Mouse (Mus musculus) intestine, embryonic 16.5 days (tissue): Measurements from ENCODE around the gene Fryl. TPM values are rescaled to one million over a fixed set of nuclear protein-coding genes. Genes with fewer than 3 reads are reported as not detected.

Experiments used
- ATAC-seq: fragments of 200-750 bp; cut with Nextera tagmentation; 2 replicates; pipeline ENCODE4 v1.8.0; 2017; ENCODE audit warnings: moderate TSS enrichment, moderate library complexity
- H3K27ac ChIP-seq: fragments of 300-500 bp; sonication (generic); 2 replicates; pipeline ENCODE4 v1.5.1; 2014; ENCODE audit warnings: mild to moderate bottlenecking, low read length
- H3K27me3 ChIP-seq: fragments of 300-500 bp; sonication (generic); replicated peaks from 2 replicates; pipeline ENCODE4 v1.6.1; 2014; ENCODE audit warnings: low read length, control low read depth, mixed read lengths; ENCODE audit not compliant: control insufficient read depth, insufficient read depth
- H3K36me3 ChIP-seq: fragments of 300-500 bp; sonication (generic); 2 replicates; pipeline ENCODE4 v1.6.1; 2014; ENCODE audit warnings: low read length, control low read depth; ENCODE audit not compliant: control insufficient read depth, insufficient read depth
- H3K4me1 ChIP-seq: fragments of 300-500 bp; sonication (generic); 2 replicates; pipeline ENCODE4 v1.6.1; 2014; ENCODE audit warnings: low read length, control low read depth, mixed read lengths; ENCODE audit not compliant: control insufficient read depth, insufficient read depth
- H3K4me2 ChIP-seq: fragments of 300-500 bp; sonication (generic); 2 replicates; pipeline ENCODE4 v1.6.1; 2014; ENCODE audit warnings: low read depth, low read length, control low read depth
- H3K4me3 ChIP-seq: fragments of 300-500 bp; sonication (generic); 2 replicates; pipeline ENCODE4 v1.5.1; 2014; ENCODE audit warnings: mild to moderate bottlenecking, low read length
- H3K9ac ChIP-seq: fragments of 300-500 bp; sonication (generic); 2 replicates; pipeline ENCODE4 v1.6.1; 2014; ENCODE audit warnings: low read depth, low read length
- H3K9me3 ChIP-seq: fragments of 300-500 bp; sonication (generic); 2 replicates; pipeline ENCODE4 v1.6.1; 2016; ENCODE audit warnings: low read length, control low read depth; ENCODE audit not compliant: control insufficient read depth
- WGBS: fragments of 180-500 bp; shearing (Covaris S2); extraction: QIAGEN DNeasy Blood & Tissue Kit; methylation state at CpG from one replicate; pipeline ENCODE4 v1.1.7; 2014; 5-methylcytosine and 5-hydroxymethylcytosine counted together
- polyA plus RNA-seq: library from polyadenylated mRNA; unstranded; fragments of >200 nt; fragmentation: Nextera tagmentation; extraction: Ambion mirVana; gene quantifications from 2 replicates; pipeline ENCODE4 v1.2.1, GENCODE M21; 2015

Fryl gene
- polyA plus RNA-seq, 1 experiment from 2014 or later = 22.6 TPM

DNA sequence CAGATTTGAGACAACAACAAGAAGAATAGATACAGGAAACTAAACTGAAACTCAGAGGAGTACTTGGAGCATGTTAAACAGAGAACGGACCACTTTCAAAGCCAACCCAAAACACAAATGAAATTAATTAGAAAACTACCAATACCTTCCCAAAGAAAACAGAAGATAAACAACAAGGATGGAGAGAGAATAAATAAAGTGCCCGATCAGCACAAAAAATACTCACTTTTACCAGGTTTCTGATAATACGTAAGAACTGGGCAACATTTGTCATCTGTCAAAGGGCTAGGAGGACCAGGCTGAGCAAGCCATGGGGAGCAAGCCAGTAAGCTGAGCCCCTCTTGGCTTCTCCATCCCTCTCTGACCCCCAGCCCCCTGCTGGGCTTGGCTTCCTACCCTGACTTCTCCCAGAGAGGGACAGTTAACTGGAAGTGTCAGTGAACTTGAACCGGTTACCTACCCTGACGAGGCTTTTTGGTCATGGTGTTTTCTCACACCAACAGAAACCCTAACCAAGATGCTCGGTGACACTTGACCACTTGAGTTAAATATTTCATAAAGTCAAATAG lies 105.5 kb downstream of the Fryl start:
- no peaks in the 10 kb centered on the region for H3K36me3 ChIP-seq
- H3K4me2 ChIP-seq = no peak overlapping the region
- H3K9ac ChIP-seq = no peak overlapping the region
- ATAC-seq = no peak
- no peak overlapping the region for H3K27ac ChIP-seq
- H3K4me1 ChIP-seq = peaks cover 2% of the 10 kb centered on the region; the same call in 1 of the 2 replicates
- H3K9me3 ChIP-seq = no peaks in the 10 kb centered on the region
- no peak overlapping the region for H3K4me3 ChIP-seq
- WGBS = 89% methylated on average over 6 of the region's 6 CpGs
- H3K27me3 ChIP-seq = no peaks in the 10 kb centered on the region

DNA sequence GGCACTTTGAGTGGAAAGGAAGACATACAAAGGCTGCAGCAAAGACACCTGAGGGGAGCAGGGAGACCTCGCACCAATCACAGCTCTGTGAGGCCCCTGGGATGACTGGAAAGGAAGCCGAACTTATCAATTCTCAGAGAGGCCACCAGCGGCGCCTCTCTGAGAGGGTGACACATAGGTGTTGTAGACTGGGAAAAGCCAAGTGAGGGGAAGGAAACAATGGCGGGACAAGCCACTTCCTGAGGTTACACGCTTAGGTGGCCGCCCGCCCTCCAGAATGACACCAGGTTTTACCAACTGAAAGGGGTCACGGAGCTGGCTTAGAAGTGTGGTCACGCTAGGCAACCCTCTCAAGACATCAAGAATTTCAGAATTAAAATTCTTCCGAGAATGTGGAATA lies 111.4 kb downstream of the Fryl start:
- no peaks in the 10 kb centered on the region for H3K36me3 ChIP-seq
- H3K27ac ChIP-seq = no peak overlapping the region
- WGBS = 90% methylated on average over 11 of the region's 11 CpGs
- H3K4me1 ChIP-seq = no peaks in the 10 kb centered on the region
- ATAC-seq = no peak
- H3K27me3 ChIP-seq = no peaks in the 10 kb centered on the region
- H3K9me3 ChIP-seq = no peaks in the 10 kb centered on the region
- no peak overlapping the region for H3K4me2 ChIP-seq
- H3K9ac ChIP-seq = no peak overlapping the region
- no peak overlapping the region for H3K4me3 ChIP-seq

DNA sequence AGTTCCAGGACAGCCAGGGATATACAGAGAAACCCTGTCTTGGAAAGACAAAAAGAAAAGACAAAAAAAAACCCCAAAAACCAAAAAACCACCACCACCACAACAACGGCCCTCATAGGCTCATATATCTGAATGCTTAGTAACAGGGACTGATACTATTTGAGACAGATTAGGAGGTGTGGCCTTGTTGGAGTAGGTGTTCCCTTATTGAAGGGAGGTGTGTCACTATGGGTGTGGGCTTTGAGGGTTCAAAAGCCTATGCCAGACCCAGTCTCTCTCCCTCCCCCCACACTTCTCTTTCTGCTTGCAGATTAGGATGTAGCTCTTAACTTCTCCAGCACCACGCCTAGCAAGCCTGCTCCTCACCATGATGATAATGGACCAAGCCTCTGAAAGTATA lies 114.7 kb downstream of the Fryl start:
- WGBS = 92% methylated on average over 2 of the region's 2 CpGs
- H3K4me3 ChIP-seq = no peak overlapping the region
- ATAC-seq = no peak
- H3K4me1 ChIP-seq = no peaks in the 10 kb centered on the region
- H3K27ac ChIP-seq = no peak overlapping the region
- H3K9ac ChIP-seq = no peak overlapping the region
- H3K27me3 ChIP-seq = no peaks in the 10 kb centered on the region
- H3K36me3 ChIP-seq = no peaks in the 10 kb centered on the region
- H3K4me2 ChIP-seq = no peak overlapping the region
- H3K9me3 ChIP-seq = no peaks in the 10 kb centered on the region

DNA sequence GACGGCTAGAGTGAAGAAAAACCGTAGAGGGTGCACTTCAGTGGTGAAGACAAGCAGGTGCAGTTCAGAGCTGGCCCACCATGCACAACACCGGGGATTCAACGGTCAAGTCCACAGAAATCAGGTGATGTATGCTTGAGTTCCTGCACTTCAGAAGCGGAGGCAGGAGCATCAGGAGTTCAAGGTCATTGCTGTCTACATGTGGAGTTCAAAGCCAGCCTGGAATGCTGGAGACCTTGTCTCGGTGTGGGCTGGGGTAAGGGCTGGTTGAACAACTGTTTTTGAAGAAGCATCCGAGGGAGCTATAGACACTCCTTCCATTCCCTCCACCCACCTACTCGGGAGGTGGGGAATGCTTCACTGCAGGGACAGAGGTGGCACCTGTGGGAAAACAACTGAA lies 115.3 kb downstream of the Fryl start:
- ATAC-seq = no peak
- no peaks in the 10 kb centered on the region for H3K4me1 ChIP-seq
- H3K9me3 ChIP-seq = no peaks in the 10 kb centered on the region
- no peak overlapping the region for H3K4me2 ChIP-seq
- WGBS = 88% methylated on average over 8 of the region's 8 CpGs
- H3K36me3 ChIP-seq = no peaks in the 10 kb centered on the region
- H3K9ac ChIP-seq = no peak overlapping the region
- no peaks in the 10 kb centered on the region for H3K27me3 ChIP-seq
- no peak overlapping the region for H3K4me3 ChIP-seq
- H3K27ac ChIP-seq = no peak overlapping the region

DNA sequence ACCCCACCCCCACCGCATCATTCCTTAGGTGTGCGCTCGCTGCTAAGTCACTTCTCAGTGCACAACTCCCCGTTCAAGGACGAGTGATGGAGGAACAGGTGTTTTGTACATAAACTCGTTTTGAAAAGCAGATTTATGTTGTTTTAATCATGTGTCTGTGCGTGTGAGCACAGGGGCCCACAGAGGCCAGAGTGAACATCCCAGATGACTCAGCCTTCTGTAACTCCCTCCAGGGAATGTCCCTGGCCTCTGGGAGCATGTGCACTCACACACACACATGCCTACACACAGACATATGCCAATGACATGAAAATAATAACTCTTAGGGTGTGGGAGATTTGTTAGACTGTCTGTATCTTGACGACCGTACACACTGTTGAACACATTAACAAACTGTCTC lies 118.9 kb downstream of the Fryl start:
- H3K36me3 ChIP-seq = no peaks in the 10 kb centered on the region
- H3K27me3 ChIP-seq = no peaks in the 10 kb centered on the region
- H3K4me2 ChIP-seq = no peak overlapping the region
- peaks cover 3% of the 10 kb centered on the region; the same call in 1 of the 2 replicates for H3K4me1 ChIP-seq
- no peak overlapping the region for H3K9ac ChIP-seq
- H3K9me3 ChIP-seq = no peaks in the 10 kb centered on the region
- no peak overlapping the region for H3K27ac ChIP-seq
- WGBS = 50% methylated on average over 9 of the region's 9 CpGs
- ATAC-seq = no peak
- H3K4me3 ChIP-seq = no peak overlapping the region

DNA sequence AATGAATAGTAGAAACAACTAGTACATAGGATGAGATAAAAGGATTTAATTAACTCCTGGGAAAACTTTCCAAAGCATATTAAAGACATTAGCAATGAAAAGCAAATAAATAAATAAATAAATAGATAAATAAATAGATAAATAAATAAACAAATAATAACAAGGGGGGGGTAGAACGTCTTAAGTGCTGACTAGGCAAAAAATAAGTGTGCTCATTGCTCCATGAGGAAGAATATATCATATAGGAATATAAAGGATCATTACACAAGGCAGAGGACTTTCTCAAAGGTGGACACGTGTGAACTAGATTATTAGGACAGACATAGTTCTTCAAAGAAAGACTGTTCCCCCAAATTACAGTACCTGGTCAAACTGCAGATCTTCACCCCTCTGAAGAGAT lies 120.5 kb downstream of the Fryl start:
- no peaks in the 10 kb centered on the region for H3K27me3 ChIP-seq
- H3K4me1 ChIP-seq = peaks cover 3% of the 10 kb centered on the region; the same call in 1 of the 2 replicates
- H3K9ac ChIP-seq = no peak overlapping the region
- H3K36me3 ChIP-seq = no peaks in the 10 kb centered on the region
- H3K4me2 ChIP-seq = no peak overlapping the region
- WGBS = 83% methylated on average over 2 of the region's 2 CpGs
- H3K4me3 ChIP-seq = no peak overlapping the region
- no peak overlapping the region for H3K27ac ChIP-seq
- H3K9me3 ChIP-seq = no peaks in the 10 kb centered on the region
- ATAC-seq = no peak

DNA sequence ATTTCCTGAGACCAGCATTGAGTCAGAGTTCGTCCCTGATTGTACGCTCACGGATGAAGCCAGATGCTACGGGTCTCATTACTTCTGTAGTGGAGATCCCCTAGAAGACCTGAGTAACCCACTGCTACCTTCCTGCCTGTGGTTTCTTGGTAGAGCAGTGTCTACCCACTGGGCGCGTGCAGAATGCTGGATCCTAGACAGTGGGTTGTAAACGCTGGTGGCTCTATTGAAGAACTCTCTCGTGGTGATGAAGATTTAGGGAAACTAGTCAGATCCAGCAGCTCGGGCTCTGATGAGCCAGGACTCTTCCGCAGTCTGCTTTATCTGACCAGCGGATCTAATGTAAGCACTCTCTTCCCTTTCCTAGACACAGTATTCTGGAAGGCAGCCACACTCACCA lies 121.3 kb downstream of the Fryl start:
- WGBS = 71% methylated on average over 11 of the region's 11 CpGs

DNA sequence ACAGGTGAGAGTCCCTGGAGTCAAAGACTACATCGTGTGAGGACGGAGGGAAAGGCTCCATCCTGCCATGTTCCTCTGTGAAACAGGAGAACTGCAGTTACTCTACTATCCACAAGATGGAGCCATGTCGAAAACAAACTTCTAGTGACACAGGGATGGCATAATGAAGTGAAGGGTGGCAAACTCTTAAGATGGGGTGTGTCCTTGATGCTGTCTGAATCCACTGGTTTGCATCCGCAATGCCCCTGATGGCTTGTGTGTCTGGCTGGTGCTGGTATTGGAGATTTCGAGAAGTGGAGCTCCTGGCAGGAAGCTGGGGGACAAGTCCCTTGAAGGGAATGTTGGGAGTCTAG lies 122.6 kb downstream of the Fryl start:
- peaks cover 3% of the 10 kb centered on the region; the same call in 1 of the 2 replicates for H3K4me1 ChIP-seq
- H3K9me3 ChIP-seq = no peaks in the 10 kb centered on the region
- WGBS = 45% methylated on average over 5 of the region's 5 CpGs
- ATAC-seq = peak; percentile 38
- H3K36me3 ChIP-seq = 0 out of 2 replicates have a peak, but pooled peaks cover 2% of the 10 kb centered on the region
- no peaks in the 10 kb centered on the region for H3K27me3 ChIP-seq
- no peak overlapping the region for H3K9ac ChIP-seq
- H3K4me3 ChIP-seq = no peak overlapping the region
- H3K27ac ChIP-seq = no peak overlapping the region
- no peak overlapping the region for H3K4me2 ChIP-seq

More for the DNA sequence above, 121.3 kb downstream of the Fryl start:
- H3K4me3 ChIP-seq = no peak overlapping the region
- no peak overlapping the region for H3K4me2 ChIP-seq
- no peaks in the 10 kb centered on the region for H3K9me3 ChIP-seq
- peaks cover 3% of the 10 kb centered on the region; the same call in 1 of the 2 replicates for H3K4me1 ChIP-seq
- H3K27me3 ChIP-seq = no peaks in the 10 kb centered on the region
- no peak for ATAC-seq
- no peaks in the 10 kb centered on the region for H3K36me3 ChIP-seq
- no peak overlapping the region for H3K9ac ChIP-seq
- H3K27ac ChIP-seq = no peak overlapping the region

DNA sequence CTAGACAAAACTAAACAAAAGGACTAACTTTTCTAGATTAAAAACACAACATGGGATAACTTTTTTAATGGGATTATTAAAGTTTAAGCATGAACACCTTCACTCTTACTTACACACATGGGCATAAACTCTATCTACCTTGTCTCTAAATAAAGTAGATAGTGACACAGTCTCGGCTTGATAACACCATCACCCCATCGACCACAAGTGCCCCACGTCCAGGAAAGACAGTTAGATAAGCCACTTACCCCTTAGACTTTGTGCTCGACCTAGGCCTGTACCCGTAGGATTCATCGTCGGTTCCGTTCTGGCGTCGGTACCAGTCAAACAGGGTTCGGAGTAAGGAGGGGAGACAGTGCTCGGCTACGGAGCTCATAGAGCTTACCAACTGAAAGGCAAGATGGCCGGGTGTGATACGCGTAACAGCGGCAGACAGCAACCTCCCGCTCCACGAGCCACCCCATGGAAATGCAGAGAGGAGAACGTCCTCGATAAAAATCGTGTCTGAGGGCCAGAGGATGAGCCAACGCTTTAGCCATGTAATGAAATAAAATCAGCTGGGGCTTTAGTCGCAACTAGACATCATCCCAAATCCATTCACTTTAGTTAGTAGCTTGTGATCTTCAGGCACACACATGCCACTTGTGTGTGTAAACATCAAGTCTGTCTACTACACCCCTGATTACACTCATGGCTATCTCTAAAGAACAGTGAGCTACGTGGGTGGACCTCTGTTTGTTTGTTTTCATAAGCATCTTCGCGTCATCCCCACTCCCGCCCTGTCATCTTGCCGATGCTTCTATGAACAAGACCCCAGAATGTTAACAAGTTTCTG lies 123.2 kb downstream of the Fryl start:
- Histone ChIP-seq H3K4me1 (peaks cover 3% of the 10 kb centered on the region; the same call in 1 of the 2 replicates), H3K36me3 (0 out of 2 replicates have a peak, but pooled peaks cover 4% of the 10 kb centered on the region), H3K4me3 (no peak overlapping the region), H3K9me3 (no peaks in the 10 kb centered on the region), H3K4me2 (no peak overlapping the region), H3K9ac (no peak overlapping the region), H3K27ac (no peak overlapping the region), H3K27me3 (no peaks in the 10 kb centered on the region)
- peak; percentile 16; the same call in 1 of the 2 replicates for ATAC-seq
- 89% methylated on average over 29 of the region's 29 CpGs for WGBS
